Mouse (Mus musculus): ENCODE measurements around the gene Sdf2l1. TPM values are rescaled to one million over a fixed set of nuclear protein-coding genes. Genes with fewer than 3 reads are reported as not detected.

Sdf2l1 gene
- polyA plus RNA-seq, 1 experiment from 2014 or later = 39.2 TPM

- peaks cover 44% of the 10 kb centered on the region for H3K36me3 ChIP-seq (ENCODE audit: control insufficient read depth, insufficient read depth, low read length)
- H3K9ac ChIP-seq (replicated peaks; ENCODE audit: low read depth, low read length) = no peak overlapping the region
- 88% methylated on average over 2 of the region's 2 CpGs for WGBS
- no peak overlapping the region for H3K4me3 ChIP-seq (ENCODE audit: low read depth, low read length)
- no peak overlapping the region for H3K4me2 ChIP-seq (replicated peaks; ENCODE audit: low read depth, low read length)
- H3K9me3 ChIP-seq (ENCODE audit: control insufficient read depth, low read depth, low read length) = no peaks in the 10 kb centered on the region
- H3K27me3 ChIP-seq (ENCODE audit: control insufficient read depth, insufficient read depth, low read length) = no peaks in the 10 kb centered on the region
- no peak for ATAC-seq (ENCODE audit: insufficient number of reproducible peaks, insufficient read depth, low FRiP score, low read depth)
- no peaks in the 10 kb centered on the region for H3K4me1 ChIP-seq (ENCODE audit: control insufficient read depth, insufficient read depth, low read length)
- H3K27ac ChIP-seq (ENCODE audit: low read length) = no peak overlapping the region
Observed at GRCm38 (mm10) chr16:17154346-17154745, 22.2 kb upstream of the Sdf2l1 start.

DNA sequence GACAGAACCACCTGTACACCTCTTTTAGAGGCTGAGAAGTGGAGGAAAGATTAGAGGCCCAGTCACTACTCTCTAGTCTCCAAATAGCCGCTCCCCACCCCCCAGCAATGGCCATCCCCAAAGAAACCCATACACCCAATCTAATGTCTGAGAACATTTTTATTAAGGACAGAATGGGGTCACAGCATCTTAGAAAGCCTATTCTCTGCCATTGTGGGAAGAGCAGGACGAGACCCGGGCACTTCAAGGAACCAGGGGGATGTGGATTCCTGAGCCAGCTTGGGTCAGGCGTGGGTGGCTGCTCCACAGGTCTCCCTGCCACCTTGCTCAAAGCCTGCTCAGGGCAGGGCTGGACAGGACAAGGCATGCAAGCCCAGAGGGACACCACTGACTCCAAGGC is 19.7 kb upstream of the Sdf2l1 start:
- 96% methylated on average over 4 of the region's 4 CpGs for WGBS

GRCm38 (mm10) chr16:17150520-17151258 is 18.5 kb upstream of the Sdf2l1 start:
- Histone ChIP-seq H3K4me1 (ENCODE audit: control insufficient read depth, insufficient read depth, low read length) (peaks cover 10% of the 10 kb centered on the region; the same call in 1 of the 2 replicates), H3K4me3 (ENCODE audit: low read depth, low read length) (no peak overlapping the region), H3K36me3 (ENCODE audit: control insufficient read depth, insufficient read depth, low read length) (peaks cover 26% of the 10 kb centered on the region), H3K27ac (ENCODE audit: low read length) (no peak overlapping the region), H3K9me3 (ENCODE audit: control insufficient read depth, low read depth, low read length) (no peaks in the 10 kb centered on the region), H3K9ac (replicated peaks; ENCODE audit: low read depth, low read length) (no peak overlapping the region), H3K27me3 (ENCODE audit: control insufficient read depth, insufficient read depth, low read length) (no peaks in the 10 kb centered on the region), H3K4me2 (replicated peaks; ENCODE audit: low read depth, low read length) (no peak overlapping the region)
- no peak for ATAC-seq (ENCODE audit: insufficient number of reproducible peaks, insufficient read depth, low FRiP score, low read depth)
- 82% methylated on average over 7 of the region's 7 CpGs for WGBS

More for the DNA sequence above, 19.7 kb upstream of the Sdf2l1 start:
- Histone ChIP-seq H3K27me3 (ENCODE audit: control insufficient read depth, insufficient read depth, low read length) (no peaks in the 10 kb centered on the region), H3K4me1 (ENCODE audit: control insufficient read depth, insufficient read depth, low read length) (peaks cover 10% of the 10 kb centered on the region; the same call in 1 of the 2 replicates), H3K4me3 (ENCODE audit: low read depth, low read length) (no peak overlapping the region), H3K27ac (ENCODE audit: low read length) (no peak overlapping the region), H3K36me3 (ENCODE audit: control insufficient read depth, insufficient read depth, low read length) (peaks cover 26% of the 10 kb centered on the region), H3K9ac (replicated peaks; ENCODE audit: low read depth, low read length) (no peak overlapping the region), H3K4me2 (replicated peaks; ENCODE audit: low read depth, low read length) (no peak overlapping the region), H3K9me3 (ENCODE audit: control insufficient read depth, low read depth, low read length) (no peaks in the 10 kb centered on the region)
- ATAC-seq (ENCODE audit: insufficient number of reproducible peaks, insufficient read depth, low FRiP score, low read depth) = no peak

GRCm38 (mm10) chr16:17148084-17148483 is 15.9 kb upstream of the Sdf2l1 start:
- H3K4me1 ChIP-seq (ENCODE audit: control insufficient read depth, insufficient read depth, low read length) = peaks cover 10% of the 10 kb centered on the region; the same call in 1 of the 2 replicates
- no peaks in the 10 kb centered on the region for H3K27me3 ChIP-seq (ENCODE audit: control insufficient read depth, insufficient read depth, low read length)
- H3K4me2 ChIP-seq (replicated peaks; ENCODE audit: low read depth, low read length) = peak overlapping the region; percentile 99
- no peak for ATAC-seq (ENCODE audit: insufficient number of reproducible peaks, insufficient read depth, low FRiP score, low read depth)
- H3K4me3 ChIP-seq (ENCODE audit: low read depth, low read length) = peak overlapping the region; percentile 52
- no peak overlapping the region for H3K27ac ChIP-seq (ENCODE audit: low read length)
- H3K9ac ChIP-seq (replicated peaks; ENCODE audit: low read depth, low read length) = no peak overlapping the region
- 13% methylated on average over 16 of the region's 16 CpGs for WGBS
- no peaks in the 10 kb centered on the region for H3K9me3 ChIP-seq (ENCODE audit: control insufficient read depth, low read depth, low read length)
- peaks cover 11% of the 10 kb centered on the region; the same call in 1 of the 2 replicates for H3K36me3 ChIP-seq (ENCODE audit: control insufficient read depth, insufficient read depth, low read length)

- peak overlapping the region; percentile 99 for H3K4me2 ChIP-seq (replicated peaks; ENCODE audit: low read depth, low read length)
- peak overlapping the region; percentile 52 for H3K4me3 ChIP-seq (ENCODE audit: low read depth, low read length)
- H3K27me3 ChIP-seq (ENCODE audit: control insufficient read depth, insufficient read depth, low read length) = no peaks in the 10 kb centered on the region
- peak overlapping the region; percentile 22; the same call in 1 of the 2 replicates for H3K9ac ChIP-seq (replicated peaks; ENCODE audit: low read depth, low read length)
- peaks cover 10% of the 10 kb centered on the region; the same call in 1 of the 2 replicates for H3K4me1 ChIP-seq (ENCODE audit: control insufficient read depth, insufficient read depth, low read length)
- H3K27ac ChIP-seq (ENCODE audit: low read length) = no peak overlapping the region
- H3K36me3 ChIP-seq (ENCODE audit: control insufficient read depth, insufficient read depth, low read length) = peaks cover 4% of the 10 kb centered on the region; the same call in 1 of the 2 replicates
- ATAC-seq (ENCODE audit: insufficient number of reproducible peaks, insufficient read depth, low FRiP score, low read depth) = peak; percentile 20; the same call in 1 of the 2 replicates
- H3K9me3 ChIP-seq (ENCODE audit: control insufficient read depth, low read depth, low read length) = no peaks in the 10 kb centered on the region
- under 1% methylated on average over 41 of the region's 41 CpGs for WGBS
Observed at GRCm38 (mm10) chr16:17147391-17147929, 15.3 kb upstream of the Sdf2l1 start.

GRCm38 (mm10) chr16:17146772-17147235 is 14.6 kb upstream of the Sdf2l1 start, which contains the start of gene Ccdc116:
TSS of gene Ccdc116 (minus strand) at chr16:17147229.
- Histone ChIP-seq H3K4me1 (ENCODE audit: control insufficient read depth, insufficient read depth, low read length) (peaks cover 10% of the 10 kb centered on the region; the same call in 1 of the 2 replicates), H3K27me3 (ENCODE audit: control insufficient read depth, insufficient read depth, low read length) (no peaks in the 10 kb centered on the region), H3K4me3 (ENCODE audit: low read depth, low read length) (peak within 1 kb of the TSS; percentile 52), H3K9me3 (ENCODE audit: control insufficient read depth, low read depth, low read length) (no peaks in the 10 kb centered on the region), H3K27ac (ENCODE audit: low read length) (no peak within 1 kb of the TSS), H3K4me2 (replicated peaks; ENCODE audit: low read depth, low read length) (peak within 1 kb of the TSS; percentile 99), H3K9ac (replicated peaks; ENCODE audit: low read depth, low read length) (peak within 1 kb of the TSS; percentile 22; the same call in 1 of the 2 replicates), H3K36me3 (ENCODE audit: control insufficient read depth, insufficient read depth, low read length) (no peaks in the 10 kb centered on the region)
- 1% methylated on average over 34 of the region's 34 CpGs for WGBS
- peak; percentile 78 for ATAC-seq (ENCODE audit: insufficient number of reproducible peaks, insufficient read depth, low FRiP score, low read depth)

DNA sequence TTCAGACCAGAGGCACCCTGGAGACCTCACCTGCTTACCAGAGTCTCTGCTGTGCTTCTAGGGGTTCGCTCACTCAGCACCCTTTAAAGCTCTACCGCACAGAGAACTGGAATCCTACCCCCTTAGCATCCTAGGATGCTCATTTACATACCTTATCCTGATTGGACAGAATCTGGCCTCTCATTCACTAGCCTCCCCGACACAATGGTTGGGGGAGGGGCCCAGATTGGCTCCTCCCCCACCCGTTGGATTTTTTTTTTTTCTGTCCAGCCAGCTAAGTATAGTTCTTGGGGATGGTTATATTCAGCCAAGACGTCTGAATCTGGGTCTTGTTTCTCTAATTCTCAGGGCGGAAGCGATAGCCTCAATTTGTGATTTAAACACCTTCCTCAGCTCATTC is 12.2 kb upstream of the Sdf2l1 start, which contains the start of gene Ydjc:
Gene Ydjc, plus strand, starts transcription at position 283 of the 400 bp plus-strand sequence.
- Histone ChIP-seq H3K4me1 (ENCODE audit: control insufficient read depth, insufficient read depth, low read length) (peaks cover 10% of the 10 kb centered on the region; the same call in 1 of the 2 replicates), H3K4me2 (replicated peaks; ENCODE audit: low read depth, low read length) (no peak within 1 kb of the TSS), H3K36me3 (ENCODE audit: control insufficient read depth, insufficient read depth, low read length) (no peaks in the 10 kb centered on the region), H3K9me3 (ENCODE audit: control insufficient read depth, low read depth, low read length) (no peaks in the 10 kb centered on the region), H3K27ac (ENCODE audit: low read length) (no peak within 1 kb of the TSS), H3K9ac (replicated peaks; ENCODE audit: low read depth, low read length) (no peak within 1 kb of the TSS), H3K4me3 (ENCODE audit: low read depth, low read length) (no peak within 1 kb of the TSS), H3K27me3 (ENCODE audit: control insufficient read depth, insufficient read depth, low read length) (no peaks in the 10 kb centered on the region)
- ATAC-seq (ENCODE audit: insufficient number of reproducible peaks, insufficient read depth, low FRiP score, low read depth) = no peak
- WGBS = 24% methylated on average over 7 of the region's 7 CpGs

GRCm38 (mm10) chr16:17137355-17137754 is 5.2 kb upstream of the Sdf2l1 start:
- no peak for ATAC-seq (ENCODE audit: insufficient number of reproducible peaks, insufficient read depth, low FRiP score, low read depth)
- Histone ChIP-seq H3K27me3 (ENCODE audit: control insufficient read depth, insufficient read depth, low read length) (no peaks in the 10 kb centered on the region), H3K4me3 (ENCODE audit: low read depth, low read length) (no peak overlapping the region), H3K4me1 (ENCODE audit: control insufficient read depth, insufficient read depth, low read length) (no peaks in the 10 kb centered on the region), H3K9me3 (ENCODE audit: control insufficient read depth, low read depth, low read length) (no peaks in the 10 kb centered on the region), H3K4me2 (replicated peaks; ENCODE audit: low read depth, low read length) (no peak overlapping the region), H3K9ac (replicated peaks; ENCODE audit: low read depth, low read length) (no peak overlapping the region), H3K27ac (ENCODE audit: low read length) (no peak overlapping the region), H3K36me3 (ENCODE audit: control insufficient read depth, insufficient read depth, low read length) (no peaks in the 10 kb centered on the region)
- WGBS = 85% methylated on average over 15 of the region's 15 CpGs
